Mouse (Mus musculus): ENCODE data around the gene Mrto4. TPM values are rescaled to one million over a fixed set of nuclear protein-coding genes. Genes with fewer than 3 reads are reported as not detected.
A peak's percentile ranks its signal among the peaks of the same experiment; 100 is the strongest.

Mrto4 gene
- total and polyA plus RNA-seq, 2 experiments from 2014 or later: 53.7 to 80.7 TPM

- no peak for ATAC-seq
- WGBS: 93% methylated on average over 11 of the region's 11 CpGs
- H3K4me1 ChIP-seq (ENCODE audit: insufficient read depth): no peaks in the 10 kb centered on the region
These were observed 33.9 kb downstream of the Mrto4 start for GRCm38 (mm10) chr4:139318449-139318848.

GRCm38 (mm10) chr4:139312632-139313031, 39.7 kb downstream of the Mrto4 start:
- 58% methylated on average over 4 of the region's 4 CpGs for WGBS

More at GRCm38 (mm10) chr4:139318449-139318848, 33.9 kb downstream of the Mrto4 start:
- H3K36me3 ChIP-seq (ENCODE audit: insufficient read depth): peaks cover 18% of the 10 kb centered on the region
- TF ChIP-seq CTCF (IDR thresholded peaks at IDR 0.05; ENCODE audit: low read depth): no peak
- H3K4me3 ChIP-seq (ENCODE audit: low read depth, low read length): no peak overlapping the region
- H3K9me3 ChIP-seq (ENCODE audit: low read length): no peaks in the 10 kb centered on the region
- H3K27ac ChIP-seq (ENCODE audit: low read depth, low read length): no peak overlapping the region
- H3K4me2 ChIP-seq (ENCODE audit: low read depth): no peak overlapping the region
- no peak for DNase-seq
- no peaks in the 10 kb centered on the region for H3K27me3 ChIP-seq (ENCODE audit: insufficient read depth, low read length)
- no peak overlapping the region for H3K9ac ChIP-seq

GRCm38 (mm10) chr4:139311707-139312106, 40.7 kb downstream of the Mrto4 start:
- Histone ChIP-seq H3K4me1 (ENCODE audit: insufficient read depth) (peaks cover 19% of the 10 kb centered on the region; the same call in 1 of the 2 replicates), H3K9me3 (ENCODE audit: low read length) (no peaks in the 10 kb centered on the region), H3K27me3 (ENCODE audit: insufficient read depth, low read length) (no peaks in the 10 kb centered on the region), H3K27ac (ENCODE audit: low read depth, low read length) (no peak overlapping the region), H3K36me3 (ENCODE audit: insufficient read depth) (peaks cover 18% of the 10 kb centered on the region), H3K4me3 (ENCODE audit: low read depth, low read length) (peak overlapping the region; percentile 93), H3K9ac (peak overlapping the region; percentile 79), H3K4me2 (ENCODE audit: low read depth) (peak overlapping the region; percentile 92)
- ATAC-seq: no peak
- no peak for TF ChIP-seq CTCF (IDR thresholded peaks at IDR 0.05; ENCODE audit: low read depth)
- 16% methylated on average over 14 of the region's 14 CpGs for WGBS
- DNase-seq: no peak

More at GRCm38 (mm10) chr4:139312632-139313031, 39.7 kb downstream of the Mrto4 start:
- no peak for ATAC-seq
- Histone ChIP-seq H3K4me3 (ENCODE audit: low read depth, low read length) (no peak overlapping the region), H3K4me2 (ENCODE audit: low read depth) (no peak overlapping the region), H3K9ac (no peak overlapping the region), H3K27ac (ENCODE audit: low read depth, low read length) (no peak overlapping the region), H3K4me1 (ENCODE audit: insufficient read depth) (peaks cover 19% of the 10 kb centered on the region; the same call in 1 of the 2 replicates), H3K9me3 (ENCODE audit: low read length) (no peaks in the 10 kb centered on the region), H3K36me3 (ENCODE audit: insufficient read depth) (peaks cover 18% of the 10 kb centered on the region), H3K27me3 (ENCODE audit: insufficient read depth, low read length) (no peaks in the 10 kb centered on the region)
- peak; percentile 58 for TF ChIP-seq CTCF (IDR thresholded peaks at IDR 0.05; ENCODE audit: low read depth)
- DNase-seq: peak; percentile 36

DNA sequence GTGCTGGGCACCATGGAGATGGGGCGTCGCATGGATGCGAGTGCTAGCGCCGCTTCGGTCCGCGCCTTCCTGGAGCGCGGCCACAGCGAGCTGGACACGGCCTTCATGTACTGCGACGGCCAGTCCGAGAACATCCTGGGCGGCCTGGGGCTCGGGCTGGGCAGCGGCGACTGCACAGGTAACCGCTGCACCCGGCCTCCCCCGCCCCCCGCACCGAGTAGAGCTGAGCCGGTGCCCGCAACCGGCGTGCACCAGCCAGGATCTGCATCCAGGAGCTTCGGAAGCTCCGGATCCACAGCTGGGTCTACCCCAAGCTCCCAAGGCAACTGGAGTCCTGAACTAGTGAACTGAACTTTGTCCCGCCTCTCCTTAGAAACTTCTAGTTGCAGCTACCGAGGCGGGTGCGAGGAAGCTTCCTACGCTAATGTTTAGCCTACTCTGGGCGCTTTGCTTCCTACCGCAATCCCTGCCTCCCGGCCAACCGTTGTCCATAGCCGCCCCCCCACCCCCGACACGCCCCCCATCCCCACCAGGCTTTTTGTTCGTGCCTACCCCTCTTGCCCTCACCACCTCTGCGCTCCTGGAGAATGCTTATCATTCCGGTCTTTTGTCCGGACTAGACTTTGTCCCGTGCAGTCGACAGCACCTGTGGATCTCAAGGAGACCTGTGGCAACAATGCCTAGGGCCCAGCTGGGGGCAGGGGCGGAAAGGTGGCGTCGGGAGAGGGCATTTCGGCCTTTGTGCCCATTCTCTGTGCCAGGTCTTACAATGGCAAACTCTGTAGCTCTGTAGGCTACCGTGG, 41.3 kb downstream of the Mrto4 start:
- peak overlapping the region; percentile 92 for H3K4me2 ChIP-seq (ENCODE audit: low read depth)
- peak overlapping the region; percentile 79 for H3K9ac ChIP-seq
- H3K9me3 ChIP-seq (ENCODE audit: low read length): no peaks in the 10 kb centered on the region
- peak overlapping the region; percentile 93 for H3K4me3 ChIP-seq (ENCODE audit: low read depth, low read length)
- ATAC-seq: peak; percentile 59
- WGBS: 2% methylated on average over 53 of the region's 53 CpGs
- DNase-seq: no peak
- no peaks in the 10 kb centered on the region for H3K27me3 ChIP-seq (ENCODE audit: insufficient read depth, low read length)
- H3K27ac ChIP-seq (ENCODE audit: low read depth, low read length): peak overlapping the region; percentile 72
- peaks cover 23% of the 10 kb centered on the region for H3K36me3 ChIP-seq (ENCODE audit: insufficient read depth)
- H3K4me1 ChIP-seq (ENCODE audit: insufficient read depth): peaks cover 19% of the 10 kb centered on the region; the same call in 1 of the 2 replicates
- TF ChIP-seq CTCF (IDR thresholded peaks at IDR 0.05; ENCODE audit: low read depth): no peak; the same call in 1 of the 2 replicates

- peak within 1 kb of the TSS; percentile 79 for H3K9ac ChIP-seq
- H3K4me2 ChIP-seq (ENCODE audit: low read depth): peak within 1 kb of the TSS; percentile 92
- no peaks in the 10 kb centered on the region for H3K27me3 ChIP-seq (ENCODE audit: insufficient read depth, low read length)
- H3K36me3 ChIP-seq (ENCODE audit: insufficient read depth): peaks cover 19% of the 10 kb centered on the region
- peaks cover 19% of the 10 kb centered on the region; the same call in 1 of the 2 replicates for H3K4me1 ChIP-seq (ENCODE audit: insufficient read depth)
- no peaks in the 10 kb centered on the region for H3K9me3 ChIP-seq (ENCODE audit: low read length)
- DNase-seq (peak; percentile 98), ATAC-seq (peak; percentile 91)
- H3K4me3 ChIP-seq (ENCODE audit: low read depth, low read length): peak within 1 kb of the TSS; percentile 93
- 6% methylated on average over 62 of the region's 63 CpGs for WGBS
- TF ChIP-seq CTCF (IDR thresholded peaks at IDR 0.05; ENCODE audit: low read depth): peak; percentile 43; the same call in 1 of the 2 replicates
- peak within 1 kb of the TSS; percentile 72 for H3K27ac ChIP-seq (ENCODE audit: low read depth, low read length)
These were observed 42.0 kb downstream of the Mrto4 start, which contains the start of the genes Pqlc2 and Akr7a5 for GRCm38 (mm10) chr4:139310171-139310898. Pqlc2 (minus strand) TSS chr4:139310708. Akr7a5 (plus strand) TSS chr4:139310744.

- peak; percentile 22; the same call in 1 of the 2 replicates for TF ChIP-seq CTCF (IDR thresholded peaks at IDR 0.05; ENCODE audit: low read depth)
- H3K4me1 ChIP-seq (ENCODE audit: insufficient read depth): peaks cover 19% of the 10 kb centered on the region; the same call in 1 of the 2 replicates
- H3K27ac ChIP-seq (ENCODE audit: low read depth, low read length): no peak overlapping the region
- peak overlapping the region; percentile 93 for H3K4me3 ChIP-seq (ENCODE audit: low read depth, low read length)
- H3K9me3 ChIP-seq (ENCODE audit: low read length): no peaks in the 10 kb centered on the region
- no peak for DNase-seq
- peaks cover 12% of the 10 kb centered on the region for H3K36me3 ChIP-seq (ENCODE audit: insufficient read depth)
- ATAC-seq: no peak
- H3K27me3 ChIP-seq (ENCODE audit: insufficient read depth, low read length): no peaks in the 10 kb centered on the region
- peak overlapping the region; percentile 92 for H3K4me2 ChIP-seq (ENCODE audit: low read depth)
- H3K9ac ChIP-seq: peak overlapping the region; percentile 79
- 24% methylated on average over 6 of the region's 6 CpGs for WGBS
These were observed 42.7 kb downstream of the Mrto4 start for GRCm38 (mm10) chr4:139309651-139310050.

Data from forebrain, postnatal 0 days (tissue).